Mouse (Mus musculus) kidney, embryonic 14.5 days (tissue): ENCODE results near the gene Per1. TPM values are rescaled to one million over a fixed set of nuclear protein-coding genes. Genes with fewer than 3 reads are reported as not detected.
A peak's percentile ranks its signal among the peaks of the same experiment; 100 is the strongest.

Experiments
- ATAC-seq: fragments of 200-750 bp; cut with Nextera tagmentation; 2 replicates; pipeline ENCODE4 v1.8.0; 2017; ENCODE audit warnings: moderate number of reproducible peaks, mild to moderate bottlenecking, moderate TSS enrichment, moderate library complexity; ENCODE audit not compliant: low FRiP score, low TSS enrichment
- H3K27ac ChIP-seq: fragments of 300-500 bp; sonication (generic); 2 replicates; pipeline ENCODE4 v1.5.1; 2014; ENCODE audit warnings: low read depth, mild to moderate bottlenecking, low read length, moderate library complexity, mixed read lengths
- H3K27me3 ChIP-seq: fragments of 300-500 bp; sonication (generic); 2 replicates; pipeline ENCODE4 v1.6.1; 2014; ENCODE audit warnings: mild to moderate bottlenecking, low read length; ENCODE audit not compliant: control insufficient read depth, insufficient read depth
- H3K36me3 ChIP-seq: fragments of 300-500 bp; sonication (generic); 2 replicates; pipeline ENCODE4 v1.6.1; 2014; ENCODE audit warnings: low read length, mixed read lengths; ENCODE audit not compliant: control insufficient read depth, insufficient read depth
- H3K4me1 ChIP-seq: fragments of 300-500 bp; sonication (generic); 2 replicates; pipeline ENCODE4 v1.6.1; 2014; ENCODE audit warnings: low read length, mixed read lengths; ENCODE audit not compliant: control insufficient read depth, insufficient read depth
- H3K4me2 ChIP-seq: fragments of 300-500 bp; sonication (generic); replicated peaks from 2 replicates; pipeline ENCODE4 v1.6.1; 2014; ENCODE audit warnings: low read depth, mild to moderate bottlenecking, low read length
- H3K4me3 ChIP-seq: fragments of 300-500 bp; sonication (generic); 2 replicates; pipeline ENCODE4 v1.5.1; 2014; ENCODE audit warnings: mild to moderate bottlenecking, low read length
- H3K9ac ChIP-seq: fragments of 300-500 bp; sonication (generic); 2 replicates; pipeline ENCODE4 v1.6.1; 2014; ENCODE audit warnings: low read depth, mild to moderate bottlenecking, low read length, moderate library complexity
- H3K9me3 ChIP-seq: fragments of 300-500 bp; sonication (generic); 2 replicates; pipeline ENCODE4 v1.6.1; 2016; ENCODE audit warnings: low read length; ENCODE audit not compliant: control insufficient read depth
- WGBS: fragments of 180-500 bp; shearing (Covaris S2); extraction: QIAGEN DNeasy Blood & Tissue Kit; methylation state at CpG from one replicate; pipeline ENCODE4 v1.1.7; 2014; 5-methylcytosine and 5-hydroxymethylcytosine counted together
- polyA plus RNA-seq: library from polyadenylated mRNA; unstranded; fragments of >200 nt; fragmentation: Nextera tagmentation; extraction: Ambion mirVana; gene quantifications from 2 replicates; pipeline ENCODE4 v1.2.1, GENCODE M21; 2014

The Per1 gene
- polyA plus RNA-seq, 1 experiment from 2014 or later = 8.9 TPM

- H3K27ac ChIP-seq = peak overlapping the region; percentile 94
- H3K36me3 ChIP-seq = peaks cover 26% of the 10 kb centered on the region
- ATAC-seq = peak; percentile 44
- peak overlapping the region; percentile 12; the same call in 1 of the 2 replicates for H3K4me2 ChIP-seq
- WGBS = 10% methylated on average over 4 of the region's 4 CpGs
- H3K27me3 ChIP-seq = no peaks in the 10 kb centered on the region
- no peak overlapping the region for H3K4me3 ChIP-seq
- no peak overlapping the region for H3K9ac ChIP-seq
- no peaks in the 10 kb centered on the region for H3K9me3 ChIP-seq
- peaks cover 21% of the 10 kb centered on the region for H3K4me1 ChIP-seq
Observed at GRCm38 (mm10) chr11:69087082-69087481, 7.9 kb upstream of the Per1 start.

GRCm38 (mm10) chr11:69087597-69087996 lies 7.4 kb upstream of the Per1 start:
- Histone ChIP-seq H3K4me3 (no peak overlapping the region), H3K4me2 (no peak overlapping the region), H3K4me1 (peaks cover 21% of the 10 kb centered on the region), H3K9me3 (no peaks in the 10 kb centered on the region), H3K27ac (peak overlapping the region; percentile 94), H3K27me3 (no peaks in the 10 kb centered on the region), H3K36me3 (peaks cover 29% of the 10 kb centered on the region), H3K9ac (no peak overlapping the region)
- no peak for ATAC-seq
- 66% methylated on average over 2 of the region's 2 CpGs for WGBS

DNA sequence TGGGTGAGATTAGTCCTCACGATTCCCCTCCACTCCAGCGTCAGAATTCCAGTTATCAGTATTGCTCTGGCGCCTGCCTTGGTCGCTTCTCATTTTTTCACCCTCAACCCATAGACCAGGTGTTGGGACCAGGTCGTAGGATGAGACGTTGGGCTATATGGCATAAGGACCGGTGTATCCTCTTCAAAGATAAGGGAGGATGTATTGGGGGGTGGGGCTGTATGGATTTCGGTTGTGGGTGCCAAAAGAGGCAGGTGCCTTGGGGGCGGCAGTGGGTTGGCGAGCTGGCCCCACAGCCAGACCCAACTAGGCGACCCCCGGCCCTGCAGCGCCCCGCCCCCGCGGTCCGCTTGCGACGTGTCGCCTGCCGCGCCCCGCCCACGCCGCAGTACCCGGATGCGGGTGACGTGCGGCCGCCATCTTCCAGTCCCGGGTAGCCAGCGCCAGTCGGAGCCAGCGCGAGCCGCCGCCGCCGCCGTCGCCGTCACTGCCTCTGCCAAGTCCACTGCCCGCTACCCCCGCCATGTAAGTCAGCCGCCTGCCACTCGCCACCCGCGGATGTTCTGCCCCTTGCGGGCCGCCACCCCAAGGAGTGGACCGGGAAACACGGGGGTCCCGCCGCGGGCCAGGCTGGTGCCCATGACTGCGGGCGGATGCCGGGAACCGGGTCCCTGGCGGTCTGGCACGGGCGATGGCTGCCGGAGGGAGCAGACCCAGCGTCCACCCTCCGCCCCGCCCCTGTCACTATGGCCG lies 6.7 kb upstream of the Per1 start, which contains the start of gene Vamp2:
Vamp2 (plus strand) TSS at position 388 of the 753 bp plus-strand sequence.
- peak; percentile 62 for ATAC-seq
- 1% methylated on average over 58 of the region's 67 CpGs for WGBS
- peaks cover 33% of the 10 kb centered on the region for H3K36me3 ChIP-seq
- H3K27me3 ChIP-seq = no peaks in the 10 kb centered on the region
- H3K4me1 ChIP-seq = peaks cover 21% of the 10 kb centered on the region
- peak within 1 kb of the TSS; percentile 100 for H3K4me3 ChIP-seq
- H3K4me2 ChIP-seq = peak within 1 kb of the TSS; percentile 95
- peak within 1 kb of the TSS; percentile 99 for H3K9ac ChIP-seq
- no peaks in the 10 kb centered on the region for H3K9me3 ChIP-seq
- peak within 1 kb of the TSS; percentile 94 for H3K27ac ChIP-seq

- Histone ChIP-seq H3K9ac (peak overlapping the region; percentile 99), H3K27me3 (no peaks in the 10 kb centered on the region), H3K4me1 (peaks cover 21% of the 10 kb centered on the region), H3K27ac (peak overlapping the region; percentile 94), H3K4me3 (peak overlapping the region; percentile 100), H3K36me3 (peaks cover 33% of the 10 kb centered on the region), H3K9me3 (no peaks in the 10 kb centered on the region), H3K4me2 (peak overlapping the region; percentile 95)
- WGBS = 18% methylated on average over 14 of the region's 25 CpGs
- ATAC-seq = peak; percentile 28
Observed at GRCm38 (mm10) chr11:69088856-69089615, 6.0 kb upstream of the Per1 start.

- 81% methylated on average over 12 of the region's 12 CpGs for WGBS
- ATAC-seq = no peak
- Histone ChIP-seq H3K9me3 (no peaks in the 10 kb centered on the region), H3K27me3 (no peaks in the 10 kb centered on the region), H3K9ac (peak overlapping the region; percentile 99), H3K36me3 (peaks cover 33% of the 10 kb centered on the region), H3K4me3 (peak overlapping the region; percentile 100), H3K27ac (0 out of 2 replicates have a peak overlapping the region, but pooled peaks have one; percentile 94), H3K4me2 (peak overlapping the region; percentile 95), H3K4me1 (peaks cover 24% of the 10 kb centered on the region)
Observed at GRCm38 (mm10) chr11:69089616-69090290, 5.3 kb upstream of the Per1 start.

DNA sequence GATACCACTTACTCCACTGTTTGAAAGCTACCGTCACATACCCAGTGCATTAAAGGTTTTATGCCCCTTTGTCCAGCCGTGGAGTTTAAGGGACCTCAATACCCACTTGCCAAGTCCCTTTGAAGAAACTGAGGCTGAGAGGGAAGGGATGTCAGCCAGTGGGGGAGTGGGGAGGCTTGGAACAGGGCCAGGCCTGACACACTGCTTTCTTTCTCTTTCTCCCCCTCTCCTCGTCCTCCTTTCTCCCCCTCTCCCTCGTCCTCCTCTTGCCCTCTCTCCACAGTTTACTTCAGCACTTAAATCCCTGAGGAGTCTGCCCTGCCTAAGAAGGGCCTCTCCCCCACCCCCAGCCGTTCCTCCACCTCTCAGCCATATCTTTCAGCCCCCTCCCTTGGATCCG lies 4.7 kb upstream of the Per1 start:
- ATAC-seq = no peak
- H3K27ac ChIP-seq = no peak overlapping the region
- H3K36me3 ChIP-seq = peaks cover 33% of the 10 kb centered on the region
- H3K9me3 ChIP-seq = no peaks in the 10 kb centered on the region
- H3K9ac ChIP-seq = peak overlapping the region; percentile 99; the same call in 1 of the 2 replicates
- peaks cover 24% of the 10 kb centered on the region for H3K4me1 ChIP-seq
- H3K27me3 ChIP-seq = no peaks in the 10 kb centered on the region
- no peak overlapping the region for H3K4me3 ChIP-seq
- WGBS = 64% methylated on average over 4 of the region's 6 CpGs
- H3K4me2 ChIP-seq = peak overlapping the region; percentile 95; the same call in 1 of the 2 replicates

DNA sequence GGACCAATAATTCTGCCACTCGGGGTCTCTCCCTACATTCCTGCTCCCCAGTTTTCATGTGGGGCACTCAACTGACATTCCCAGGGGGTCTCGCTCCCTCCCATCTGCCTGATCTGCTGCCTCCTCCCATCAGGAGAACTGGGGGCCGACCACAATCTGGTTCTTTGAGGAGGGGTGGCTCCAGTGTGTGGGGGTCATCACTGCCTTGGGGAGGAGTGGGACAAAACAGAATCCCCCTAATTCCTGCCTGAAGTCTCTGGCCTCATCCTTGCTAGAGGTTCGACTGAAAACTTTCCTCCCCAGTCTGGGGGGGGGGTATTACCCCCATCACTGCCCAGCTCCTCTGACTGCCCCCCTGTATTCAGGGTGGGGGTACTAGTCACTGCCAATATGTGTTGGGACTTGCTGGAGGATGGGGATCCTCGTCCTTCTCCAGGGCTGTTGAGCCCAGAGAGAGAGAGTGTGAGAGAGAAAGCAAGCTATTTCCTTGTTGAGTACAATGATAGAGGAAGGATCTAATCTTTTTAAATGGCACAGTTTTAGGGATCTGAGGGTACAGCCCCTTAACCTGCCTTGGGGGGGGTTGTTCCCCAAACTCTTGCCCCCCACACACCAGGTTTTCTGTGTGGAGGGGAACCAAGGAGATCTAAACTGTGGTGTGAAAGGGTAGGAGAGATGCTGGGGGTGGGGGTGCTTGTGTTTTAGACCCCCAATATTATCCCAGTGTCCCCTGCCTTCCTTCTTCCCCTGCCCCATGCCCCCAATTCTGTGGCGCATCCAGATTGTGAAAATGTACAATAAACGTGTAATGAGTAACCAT lies 3.2 kb upstream of the Per1 start:
- 66% methylated on average over 7 of the region's 7 CpGs for WGBS
- no peak overlapping the region for H3K27ac ChIP-seq

DNA sequence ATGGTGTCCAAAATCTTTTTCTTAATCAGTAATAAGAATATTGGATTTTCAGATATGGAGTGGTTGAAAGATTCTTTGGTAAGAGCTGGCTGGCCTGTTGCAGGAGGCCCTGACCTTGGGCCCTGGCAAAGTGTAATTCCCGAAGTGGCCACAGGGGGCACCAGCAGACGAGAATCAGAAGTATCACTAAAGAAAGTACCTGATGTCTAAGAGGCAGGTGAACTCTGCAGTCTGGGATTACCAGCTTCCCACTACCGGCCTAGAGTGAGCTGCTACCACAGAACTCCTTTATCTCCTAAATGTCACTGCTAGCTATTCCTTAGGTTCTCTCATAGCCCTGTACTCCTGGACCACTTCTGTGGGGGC lies 2.6 kb upstream of the Per1 start:
- H3K36me3 ChIP-seq = peaks cover 33% of the 10 kb centered on the region
- no peak overlapping the region for H3K9ac ChIP-seq
- H3K4me2 ChIP-seq = no peak overlapping the region
- no peaks in the 10 kb centered on the region for H3K27me3 ChIP-seq
- peaks cover 38% of the 10 kb centered on the region for H3K4me1 ChIP-seq
- WGBS = 1% methylated on average over 3 of the region's 3 CpGs
- no peak overlapping the region for H3K27ac ChIP-seq
- ATAC-seq = no peak
- H3K9me3 ChIP-seq = no peaks in the 10 kb centered on the region
- no peak overlapping the region for H3K4me3 ChIP-seq

More for the DNA sequence above, 3.2 kb upstream of the Per1 start:
- peaks cover 32% of the 10 kb centered on the region for H3K4me1 ChIP-seq
- no peak overlapping the region for H3K9ac ChIP-seq
- H3K4me2 ChIP-seq = no peak overlapping the region
- no peaks in the 10 kb centered on the region for H3K27me3 ChIP-seq
- H3K36me3 ChIP-seq = peaks cover 33% of the 10 kb centered on the region
- H3K9me3 ChIP-seq = no peaks in the 10 kb centered on the region
- ATAC-seq = no peak
- H3K4me3 ChIP-seq = no peak overlapping the region
